Mouse (Mus musculus): ENCODE measurements at regions not wholly inside any gene's neighbourhood (a gene's known extent, or its start where the extent isn't known, plus 50 kb on each side); places are given as distances from the start of the nearest gene placed in this dataset.

- no peak overlapping the region for H3K4me3 ChIP-seq (ENCODE audit: low read length)
- H3K36me3 ChIP-seq (ENCODE audit: control insufficient read depth, insufficient read depth, low read length) = no peaks in the 10 kb centered on the region
- peaks cover 3% of the 10 kb centered on the region for H3K4me1 ChIP-seq (ENCODE audit: control insufficient read depth, insufficient read depth, low read depth, low read length)
- no peak; the same call in 1 of the 2 replicates for ATAC-seq
- H3K27me3 ChIP-seq (replicated peaks; ENCODE audit: control insufficient read depth, insufficient read depth, low read length) = no peaks in the 10 kb centered on the region
- no peak overlapping the region for H3K9ac ChIP-seq (ENCODE audit: low read depth, low read length)
- no peak overlapping the region for H3K27ac ChIP-seq (ENCODE audit: low read depth, low read length)
- H3K4me2 ChIP-seq (ENCODE audit: low read length) = no peak overlapping the region
- 76% methylated on average over 12 of the region's 12 CpGs for WGBS
- no peaks in the 10 kb centered on the region for H3K9me3 ChIP-seq (ENCODE audit: control insufficient read depth, low read length)
Measured at GRCm38 (mm10) chr8:33079867-33080585, 348.5 kb upstream of the 5930422O12Rik start.

GRCm38 (mm10) chr8:33081941-33082340 is 346.6 kb upstream of the 5930422O12Rik start:
- WGBS = 66% methylated on average over 4 of the region's 4 CpGs
- Histone ChIP-seq H3K27ac (ENCODE audit: low read depth, low read length) (no peak overlapping the region), H3K9me3 (ENCODE audit: control insufficient read depth, low read length) (no peaks in the 10 kb centered on the region), H3K36me3 (ENCODE audit: control insufficient read depth, insufficient read depth, low read length) (no peaks in the 10 kb centered on the region), H3K4me1 (ENCODE audit: control insufficient read depth, insufficient read depth, low read depth, low read length) (no peaks in the 10 kb centered on the region), H3K27me3 (replicated peaks; ENCODE audit: control insufficient read depth, insufficient read depth, low read length) (no peaks in the 10 kb centered on the region), H3K9ac (ENCODE audit: low read depth, low read length) (no peak overlapping the region), H3K4me2 (ENCODE audit: low read length) (no peak overlapping the region), H3K4me3 (ENCODE audit: low read length) (no peak overlapping the region)
- ATAC-seq = no peak; the same call in 1 of the 2 replicates

- Histone ChIP-seq H3K4me3 (ENCODE audit: low read length) (no peak overlapping the region), H3K4me1 (ENCODE audit: control insufficient read depth, insufficient read depth, low read depth, low read length) (no peaks in the 10 kb centered on the region), H3K27me3 (replicated peaks; ENCODE audit: control insufficient read depth, insufficient read depth, low read length) (no peaks in the 10 kb centered on the region), H3K27ac (ENCODE audit: low read depth, low read length) (no peak overlapping the region), H3K9me3 (ENCODE audit: control insufficient read depth, low read length) (no peaks in the 10 kb centered on the region), H3K4me2 (ENCODE audit: low read length) (no peak overlapping the region), H3K36me3 (ENCODE audit: control insufficient read depth, insufficient read depth, low read length) (no peaks in the 10 kb centered on the region), H3K9ac (ENCODE audit: low read depth, low read length) (no peak overlapping the region)
- WGBS = 22% methylated on average over 5 of the region's 5 CpGs
- ATAC-seq = peak; percentile 54; the same call in 1 of the 2 replicates
Measured at GRCm38 (mm10) chr8:33085461-33085860, 343.0 kb upstream of the 5930422O12Rik start.

GRCm38 (mm10) chr8:33089731-33090130 is 338.8 kb upstream of the 5930422O12Rik start:
- 62% methylated on average over 3 of the region's 3 CpGs for WGBS
- Histone ChIP-seq H3K4me3 (ENCODE audit: low read length) (no peak overlapping the region), H3K4me2 (ENCODE audit: low read length) (no peak overlapping the region), H3K27ac (ENCODE audit: low read depth, low read length) (no peak overlapping the region), H3K4me1 (ENCODE audit: control insufficient read depth, insufficient read depth, low read depth, low read length) (no peaks in the 10 kb centered on the region), H3K36me3 (ENCODE audit: control insufficient read depth, insufficient read depth, low read length) (no peaks in the 10 kb centered on the region), H3K9ac (ENCODE audit: low read depth, low read length) (no peak overlapping the region), H3K27me3 (replicated peaks; ENCODE audit: control insufficient read depth, insufficient read depth, low read length) (no peaks in the 10 kb centered on the region), H3K9me3 (ENCODE audit: control insufficient read depth, low read length) (no peaks in the 10 kb centered on the region)
- no peak for ATAC-seq

- Histone ChIP-seq H3K27me3 (replicated peaks; ENCODE audit: control insufficient read depth, insufficient read depth, low read length) (no peaks in the 10 kb centered on the region), H3K9me3 (ENCODE audit: control insufficient read depth, low read length) (no peaks in the 10 kb centered on the region), H3K9ac (ENCODE audit: low read depth, low read length) (no peak overlapping the region), H3K4me1 (ENCODE audit: control insufficient read depth, insufficient read depth, low read depth, low read length) (no peaks in the 10 kb centered on the region), H3K4me2 (ENCODE audit: low read length) (no peak overlapping the region), H3K27ac (ENCODE audit: low read depth, low read length) (no peak overlapping the region), H3K36me3 (ENCODE audit: control insufficient read depth, insufficient read depth, low read length) (no peaks in the 10 kb centered on the region), H3K4me3 (ENCODE audit: low read length) (no peak overlapping the region)
- ATAC-seq = no peak
- 87% methylated on average over 3 of the region's 3 CpGs for WGBS
Measured at GRCm38 (mm10) chr8:33108914-33109313, 319.6 kb upstream of the 5930422O12Rik start.

GRCm38 (mm10) chr8:33115271-33116236 is 313.0 kb upstream of the 5930422O12Rik start:
- 50% methylated on average over 17 of the region's 17 CpGs for WGBS
- no peaks in the 10 kb centered on the region for H3K36me3 ChIP-seq (ENCODE audit: control insufficient read depth, insufficient read depth, low read length)
- H3K9ac ChIP-seq (ENCODE audit: low read depth, low read length) = no peak overlapping the region
- no peak overlapping the region for H3K27ac ChIP-seq (ENCODE audit: low read depth, low read length)
- H3K4me3 ChIP-seq (ENCODE audit: low read length) = no peak overlapping the region
- H3K9me3 ChIP-seq (ENCODE audit: control insufficient read depth, low read length) = no peaks in the 10 kb centered on the region
- H3K4me1 ChIP-seq (ENCODE audit: control insufficient read depth, insufficient read depth, low read depth, low read length) = no peaks in the 10 kb centered on the region; the same call in 1 of the 2 replicates
- peak; percentile 86 for ATAC-seq
- no peaks in the 10 kb centered on the region for H3K27me3 ChIP-seq (replicated peaks; ENCODE audit: control insufficient read depth, insufficient read depth, low read length)
- H3K4me2 ChIP-seq (ENCODE audit: low read length) = no peak overlapping the region

GRCm38 (mm10) chr8:33123061-33123587 is 305.4 kb upstream of the 5930422O12Rik start:
- Histone ChIP-seq H3K27ac (ENCODE audit: low read depth, low read length) (no peak overlapping the region), H3K36me3 (ENCODE audit: control insufficient read depth, insufficient read depth, low read length) (no peaks in the 10 kb centered on the region), H3K9me3 (ENCODE audit: control insufficient read depth, low read length) (no peaks in the 10 kb centered on the region), H3K9ac (ENCODE audit: low read depth, low read length) (no peak overlapping the region), H3K4me3 (ENCODE audit: low read length) (no peak overlapping the region), H3K4me2 (ENCODE audit: low read length) (no peak overlapping the region), H3K4me1 (ENCODE audit: control insufficient read depth, insufficient read depth, low read depth, low read length) (no peaks in the 10 kb centered on the region), H3K27me3 (replicated peaks; ENCODE audit: control insufficient read depth, insufficient read depth, low read length) (no peaks in the 10 kb centered on the region)
- no peak for ATAC-seq
- WGBS = 57% methylated on average over 3 of the region's 3 CpGs

- Histone ChIP-seq H3K36me3 (ENCODE audit: control insufficient read depth, insufficient read depth, low read length) (no peaks in the 10 kb centered on the region), H3K27ac (ENCODE audit: low read depth, low read length) (no peak overlapping the region), H3K4me2 (ENCODE audit: low read length) (no peak overlapping the region), H3K4me3 (ENCODE audit: low read length) (no peak overlapping the region), H3K27me3 (replicated peaks; ENCODE audit: control insufficient read depth, insufficient read depth, low read length) (no peaks in the 10 kb centered on the region), H3K9me3 (ENCODE audit: control insufficient read depth, low read length) (no peaks in the 10 kb centered on the region), H3K4me1 (ENCODE audit: control insufficient read depth, insufficient read depth, low read depth, low read length) (no peaks in the 10 kb centered on the region), H3K9ac (ENCODE audit: low read depth, low read length) (no peak overlapping the region)
- ATAC-seq = no peak
- whole genome bisulfite sequencing = 89% methylated on average over 2 of the region's 2 CpGs
Measured at GRCm38 (mm10) chr8:33126981-33127380, 301.5 kb upstream of the 5930422O12Rik start.

GRCm38 (mm10) chr8:33138874-33139273 is 289.6 kb upstream of the 5930422O12Rik start:
- H3K27me3 ChIP-seq (replicated peaks; ENCODE audit: control insufficient read depth, insufficient read depth, low read length) = no peaks in the 10 kb centered on the region
- no peak overlapping the region for H3K27ac ChIP-seq (ENCODE audit: low read depth, low read length)
- no peak overlapping the region for H3K4me3 ChIP-seq (ENCODE audit: low read length)
- no peaks in the 10 kb centered on the region for H3K4me1 ChIP-seq (ENCODE audit: control insufficient read depth, insufficient read depth, low read depth, low read length)
- ATAC-seq = peak; percentile 60; the same call in 1 of the 2 replicates
- no peaks in the 10 kb centered on the region for H3K9me3 ChIP-seq (ENCODE audit: control insufficient read depth, low read length)
- H3K9ac ChIP-seq (ENCODE audit: low read depth, low read length) = no peak overlapping the region
- H3K4me2 ChIP-seq (ENCODE audit: low read length) = no peak overlapping the region
- WGBS = 13% methylated on average over 2 of the region's 2 CpGs
- H3K36me3 ChIP-seq (ENCODE audit: control insufficient read depth, insufficient read depth, low read length) = no peaks in the 10 kb centered on the region

Measured in hindbrain, embryonic 16.5 days (tissue).